Mouse (Mus musculus): Measurements from ENCODE around the gene Klhdc7a. TPM values are rescaled to one million over a fixed set of nuclear protein-coding genes. Genes with fewer than 3 reads are reported as not detected.

Gene Klhdc7a
- polyA plus RNA-seq (2017; shearing (Covaris generic)), result not detected

DNA sequence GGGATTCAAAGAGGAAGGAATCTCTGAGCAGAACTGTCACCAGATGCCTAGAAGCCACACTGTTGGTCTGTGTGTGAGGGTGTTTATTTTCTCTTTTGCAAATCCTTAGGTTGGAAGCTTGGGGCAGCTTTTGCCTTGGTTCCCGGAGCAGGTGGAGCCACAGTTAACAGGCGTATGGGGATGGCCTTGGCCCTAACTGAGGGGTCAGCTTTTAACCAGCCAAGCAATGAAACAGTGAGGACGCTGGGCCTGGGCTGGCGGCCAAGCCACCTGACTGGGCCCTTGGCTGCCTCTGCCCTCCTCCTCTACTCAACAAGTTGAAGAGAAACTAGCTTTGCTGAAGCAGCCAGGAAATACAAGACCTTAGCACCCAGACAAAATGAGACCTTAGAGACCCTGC, at the start of gene Klhdc7a:
Gene Klhdc7a, minus strand, starts transcription at position 105 of the 400 bp plus-strand sequence.

Other genes with a start within 250 kb of the Klhdc7a start
- gene Pax7, start 134.5 kb downstream of the Klhdc7a start, polyA plus RNA-seq (2017; shearing (Covaris generic)), result not detected

Measured in activated CD4-positive, CD25-positive, alpha-beta regulatory T cell, adult 9 weeks (primary cell).